Mouse (Mus musculus) cerebellum, adult 18-20 months (tissue): ENCODE results near the gene Dennd2a.

ENCODE experiments used
- DNase-seq, 2 experiments: peaks; one replicate each; pipeline ENCODE4 v3.0.0; 2021

Dennd2a gene

GRCm38 (mm10) chr6:39503476-39503875 is 54.2 kb downstream of the Dennd2a start:
- no peak for DNase-seq

DNA sequence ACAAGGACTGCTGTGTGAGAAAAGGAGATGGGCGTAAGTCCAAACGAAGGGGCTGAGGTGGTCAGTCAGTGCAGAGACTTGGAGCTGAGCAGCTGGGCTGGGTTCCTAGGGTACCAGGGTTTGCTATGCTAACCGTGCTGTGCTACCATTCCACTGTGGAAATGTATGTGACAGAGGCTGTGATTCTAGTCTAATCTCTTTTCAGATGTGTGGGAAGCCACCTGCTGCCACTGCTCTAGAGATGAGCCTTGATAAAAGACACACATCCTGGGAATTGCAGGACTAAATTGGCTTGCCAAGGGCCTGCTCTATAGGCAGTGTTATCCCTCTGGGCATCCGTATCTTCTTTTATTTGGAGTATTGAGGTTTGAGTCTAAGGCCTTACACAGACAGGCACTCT is 60.5 kb downstream of the Dennd2a start:
- no peak for DNase-seq

DNA sequence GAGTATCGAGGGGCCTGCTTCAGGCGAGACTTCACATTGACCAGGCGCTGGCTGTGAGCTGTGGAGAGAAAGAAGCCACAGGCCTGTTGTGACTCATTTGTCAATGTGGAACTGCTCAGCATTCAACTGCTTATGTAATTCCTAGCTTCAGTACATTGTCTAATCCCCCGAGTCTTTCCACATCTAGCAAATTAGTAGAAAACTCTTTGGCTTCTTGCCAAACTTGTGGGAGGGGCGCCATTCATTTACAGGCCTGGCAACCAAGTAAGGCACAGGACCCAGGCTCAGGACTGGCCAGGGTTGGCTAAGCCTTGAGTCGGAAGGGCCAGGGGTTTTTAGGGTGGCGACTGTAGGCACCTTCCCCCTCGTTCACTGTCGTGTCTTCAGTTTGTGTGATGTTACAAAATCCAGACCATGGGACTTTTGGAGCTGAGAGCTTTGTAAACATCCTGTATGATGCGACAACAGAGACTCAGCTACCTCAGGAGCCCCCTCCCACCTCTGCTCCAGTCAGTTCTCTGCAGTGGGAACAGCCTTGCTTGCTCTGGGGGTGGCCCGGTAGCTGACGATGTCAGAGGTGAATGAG is 64.4 kb downstream of the Dennd2a start:
- DNase-seq: no peak

DNA sequence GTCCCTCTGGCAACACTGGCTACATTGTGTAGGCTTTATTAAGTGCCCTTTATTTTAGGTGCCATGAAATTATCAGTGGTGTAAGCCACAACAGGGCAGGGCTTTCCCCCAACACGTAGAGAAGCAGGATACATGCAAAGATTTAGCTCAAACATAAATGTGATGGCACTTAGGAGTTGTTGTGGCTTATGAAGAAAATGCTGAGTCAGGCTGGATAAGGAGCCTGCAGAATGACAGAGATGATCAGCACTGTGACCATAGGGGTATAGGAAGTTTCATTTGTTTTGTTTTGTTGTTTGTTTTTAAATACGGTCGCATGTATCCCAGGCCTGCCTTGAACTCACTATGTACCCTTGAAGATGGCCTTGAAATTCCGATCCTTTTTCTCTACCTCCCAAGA is 65.5 kb downstream of the Dennd2a start:
- no peak for DNase-seq

DNA sequence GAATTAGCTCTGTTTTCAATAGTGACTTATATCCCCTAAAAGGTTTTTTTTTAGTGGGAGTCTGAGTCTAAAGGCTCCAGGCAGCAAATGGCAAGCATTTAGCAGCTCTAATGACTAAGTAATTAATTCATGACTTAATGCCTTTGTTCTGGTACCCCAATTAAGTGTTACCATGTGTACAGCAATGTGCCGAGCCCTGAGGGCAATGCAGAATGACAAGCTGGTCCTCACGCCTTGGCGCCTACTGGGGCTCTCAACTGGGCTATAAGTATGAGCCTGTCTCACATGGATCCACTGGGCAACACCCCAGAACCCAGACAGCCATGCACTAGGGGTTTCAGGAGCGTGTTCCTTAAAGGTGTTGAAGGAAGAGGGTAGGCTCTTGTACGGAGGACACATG is 66.5 kb downstream of the Dennd2a start:
- no peak for DNase-seq

DNA sequence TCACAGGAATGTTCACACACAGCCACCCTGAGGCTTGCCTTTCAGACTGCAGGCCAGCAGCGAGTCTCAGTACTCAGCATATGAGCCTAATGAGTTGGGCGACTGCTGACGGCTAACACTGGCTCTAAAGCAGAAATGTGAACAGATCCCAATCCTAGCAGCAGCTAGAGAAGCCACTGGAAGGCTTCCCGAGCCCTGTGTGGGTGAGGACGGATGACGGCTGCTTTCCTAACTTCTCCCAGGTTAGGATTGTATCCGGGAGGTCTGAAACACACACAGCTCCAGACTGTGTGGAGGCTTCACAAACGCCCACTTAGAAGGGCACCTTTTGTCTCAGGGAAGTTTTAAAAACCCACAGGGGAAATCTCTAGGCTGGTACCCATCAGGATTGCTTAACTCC is 69.4 kb downstream of the Dennd2a start:
- no peak for DNase-seq

DNA sequence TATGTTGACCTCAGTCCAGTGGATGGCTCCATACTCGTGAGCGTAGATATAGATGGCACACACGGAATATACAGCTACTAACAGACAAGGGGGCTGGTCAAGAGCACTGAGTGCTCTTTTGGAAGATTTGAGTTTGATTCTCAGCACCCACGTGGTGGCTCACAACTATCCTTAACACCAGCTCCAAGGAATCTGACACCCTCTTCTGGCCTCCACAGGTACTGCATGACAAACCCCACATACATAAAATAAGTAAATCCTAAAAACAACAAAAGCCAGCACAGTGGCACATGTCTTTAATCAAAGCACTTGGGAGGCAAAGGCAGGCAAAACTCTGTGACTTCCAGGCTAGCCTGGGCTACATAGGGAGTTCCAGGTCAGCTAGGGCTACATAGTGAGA is 74.0 kb downstream of the Dennd2a start:
- no peak for DNase-seq

DNA sequence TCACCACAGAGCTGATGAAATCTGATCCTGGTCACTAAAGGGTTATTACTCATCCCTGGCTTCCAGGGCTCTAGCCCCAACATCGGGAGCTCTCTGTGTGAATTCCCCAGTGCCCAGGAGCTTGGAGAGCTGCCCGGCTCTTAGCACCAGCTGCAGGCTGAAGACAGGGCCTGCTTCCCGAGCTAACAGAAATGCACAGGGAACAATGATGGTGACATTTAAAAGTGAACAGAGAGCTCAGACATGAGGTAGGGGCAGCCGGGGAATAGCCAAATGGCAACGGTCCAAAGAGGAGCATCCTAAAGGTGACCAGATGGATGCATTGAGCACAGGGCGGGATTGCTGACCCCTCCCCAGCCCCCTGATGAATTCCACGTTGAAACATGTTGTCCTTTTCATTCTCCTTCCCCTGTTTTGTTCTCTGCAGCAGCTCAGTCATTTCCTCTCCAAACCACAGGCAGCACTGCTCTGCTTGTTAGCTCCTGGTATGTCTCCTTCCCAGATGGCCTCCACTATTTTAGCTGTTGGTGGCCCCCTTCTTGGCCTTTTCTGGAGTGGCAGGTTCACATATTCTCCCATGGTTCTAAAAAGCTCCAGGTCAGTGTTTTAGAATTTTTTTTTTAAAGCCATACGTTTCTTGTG is 79.0 kb downstream of the Dennd2a start:
- DNase-seq: peak; percentile 19 to 24

- DNase-seq: no peak
Measured at GRCm38 (mm10) chr6:39476617-39477016, 81.0 kb downstream of the Dennd2a start.

DNA sequence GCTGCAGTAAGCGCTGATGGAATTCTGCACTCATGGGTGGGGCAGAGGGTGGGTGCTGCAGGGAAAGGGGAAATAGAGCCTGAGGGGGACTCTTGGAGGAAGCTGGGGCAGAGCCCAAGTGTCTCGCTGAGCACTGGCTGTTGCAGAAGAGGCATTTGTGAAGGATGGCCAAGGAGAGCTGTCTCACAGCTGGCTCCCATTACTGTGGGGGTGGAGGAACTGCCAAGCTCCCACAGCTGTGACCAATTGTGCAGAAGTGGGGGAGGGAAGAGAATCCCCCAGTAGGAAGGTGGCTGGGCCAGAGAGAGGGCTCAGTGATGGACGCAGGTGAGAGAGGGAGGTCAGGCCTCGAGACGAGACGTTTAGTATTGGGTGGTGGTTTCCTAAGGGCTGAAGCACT is 83.2 kb downstream of the Dennd2a start:
- DNase-seq: no peak

DNA sequence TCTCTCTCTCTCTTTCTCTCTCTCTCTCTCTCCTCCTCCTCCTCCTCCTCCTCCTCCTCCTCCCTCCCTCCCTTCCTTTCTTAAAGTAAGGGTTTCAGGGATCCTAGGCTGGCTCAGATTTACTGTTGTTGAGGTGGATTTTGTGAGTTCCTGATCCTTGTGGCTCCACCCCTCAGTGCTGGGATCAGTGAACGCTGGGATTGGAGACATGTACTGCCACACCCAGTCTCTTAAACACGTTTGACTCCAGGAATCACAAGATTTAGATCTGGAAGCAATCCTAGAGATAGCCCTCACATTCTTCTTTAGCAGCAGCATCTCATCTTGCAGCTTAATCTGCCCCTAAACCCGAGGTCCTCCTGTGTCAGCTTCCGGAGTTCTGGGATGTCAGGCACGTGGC is 84.8 kb downstream of the Dennd2a start:
- DNase-seq: no peak

- DNase-seq: no peak
Measured at GRCm38 (mm10) chr6:39472271-39472670, 85.4 kb downstream of the Dennd2a start.

- peak in 1 of 2 experiments; percentile 12 for DNase-seq
Measured at GRCm38 (mm10) chr6:39470076-39470475, 87.6 kb downstream of the Dennd2a start.

DNA sequence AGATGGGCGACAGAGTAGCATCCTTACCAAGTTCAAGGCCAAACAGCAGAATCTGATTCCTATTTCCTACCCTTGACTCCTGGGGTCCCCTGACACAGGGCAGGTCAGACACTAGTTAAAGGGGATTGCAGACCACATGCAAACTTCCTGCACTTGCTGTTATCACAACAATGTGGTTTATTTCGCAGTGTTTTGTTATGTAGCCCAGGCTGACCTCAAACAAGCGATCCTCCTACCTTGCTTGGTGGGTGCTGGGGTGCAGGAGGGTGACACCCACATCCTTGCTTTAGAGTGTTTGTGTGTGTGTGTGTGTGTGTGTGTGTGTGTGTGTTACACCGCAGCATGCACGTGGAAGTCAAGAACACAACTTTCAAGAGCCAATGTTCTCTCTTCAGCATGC is 88.2 kb downstream of the Dennd2a start:
- no peak for DNase-seq

DNA sequence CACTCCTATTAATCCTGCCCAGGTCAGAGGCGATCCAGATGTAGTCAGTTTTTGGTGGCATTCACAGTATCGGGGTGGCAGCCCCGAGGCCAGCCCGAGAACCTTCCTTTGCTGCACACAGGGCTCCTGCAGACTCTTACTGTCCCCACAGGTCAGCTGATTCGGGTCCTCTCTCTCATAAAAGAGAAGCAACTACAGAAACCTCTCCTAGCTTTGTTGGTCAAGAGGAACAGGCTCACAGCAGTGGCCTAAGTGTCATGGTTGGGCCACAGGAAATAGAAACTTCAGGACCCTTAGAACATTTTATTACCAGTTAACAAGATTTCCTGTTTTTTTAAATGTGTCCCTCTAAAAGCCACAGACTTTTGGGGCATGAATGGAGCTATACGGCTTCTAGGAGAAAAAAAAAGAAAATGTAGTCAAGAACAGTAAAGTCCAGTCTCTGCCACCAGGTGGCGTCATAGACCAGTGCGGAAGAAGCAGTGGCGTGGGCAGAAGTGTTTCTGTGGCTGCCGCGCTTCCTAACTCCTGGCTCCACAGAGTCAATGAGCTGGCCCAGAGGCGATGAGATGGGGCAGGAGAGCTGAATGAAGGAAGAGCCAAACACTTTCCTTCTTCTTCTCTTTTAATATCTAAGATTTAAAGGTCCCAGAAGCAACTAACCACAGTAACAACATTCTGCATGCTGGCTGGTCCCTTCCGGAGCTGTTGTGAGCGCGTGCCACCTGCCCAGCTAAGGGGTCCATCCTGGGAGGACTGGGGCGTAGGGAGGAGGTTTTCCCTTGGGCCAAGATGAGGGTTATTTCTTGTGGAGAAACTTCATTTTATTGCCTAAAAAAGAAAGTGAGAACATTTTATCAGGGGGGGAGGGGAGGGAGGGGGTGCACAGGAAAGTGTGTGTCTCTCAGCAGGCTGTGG is 94.8 kb downstream of the Dennd2a start:
- DNase-seq: peak; percentile 73 to 89

DNA sequence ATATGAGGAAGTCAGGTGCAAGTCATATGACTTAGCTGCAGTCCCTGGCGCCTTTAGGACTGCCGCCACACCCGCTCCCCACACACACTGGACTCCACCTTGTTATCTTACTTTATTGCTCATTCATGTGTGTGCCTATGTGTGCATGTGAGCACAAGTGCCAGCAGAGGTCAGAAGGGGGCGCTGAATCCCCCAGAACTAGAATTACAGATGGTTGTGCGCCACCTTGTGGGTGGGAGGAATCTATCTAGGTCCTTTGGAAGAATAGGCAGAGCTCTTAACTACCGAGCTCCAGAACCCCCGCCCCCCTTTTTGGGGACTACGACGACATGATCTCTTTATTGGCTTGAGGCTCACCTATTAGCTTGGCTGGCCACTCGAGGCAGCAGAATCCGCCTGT is 97.6 kb downstream of the Dennd2a start:
- no peak for DNase-seq

DNA sequence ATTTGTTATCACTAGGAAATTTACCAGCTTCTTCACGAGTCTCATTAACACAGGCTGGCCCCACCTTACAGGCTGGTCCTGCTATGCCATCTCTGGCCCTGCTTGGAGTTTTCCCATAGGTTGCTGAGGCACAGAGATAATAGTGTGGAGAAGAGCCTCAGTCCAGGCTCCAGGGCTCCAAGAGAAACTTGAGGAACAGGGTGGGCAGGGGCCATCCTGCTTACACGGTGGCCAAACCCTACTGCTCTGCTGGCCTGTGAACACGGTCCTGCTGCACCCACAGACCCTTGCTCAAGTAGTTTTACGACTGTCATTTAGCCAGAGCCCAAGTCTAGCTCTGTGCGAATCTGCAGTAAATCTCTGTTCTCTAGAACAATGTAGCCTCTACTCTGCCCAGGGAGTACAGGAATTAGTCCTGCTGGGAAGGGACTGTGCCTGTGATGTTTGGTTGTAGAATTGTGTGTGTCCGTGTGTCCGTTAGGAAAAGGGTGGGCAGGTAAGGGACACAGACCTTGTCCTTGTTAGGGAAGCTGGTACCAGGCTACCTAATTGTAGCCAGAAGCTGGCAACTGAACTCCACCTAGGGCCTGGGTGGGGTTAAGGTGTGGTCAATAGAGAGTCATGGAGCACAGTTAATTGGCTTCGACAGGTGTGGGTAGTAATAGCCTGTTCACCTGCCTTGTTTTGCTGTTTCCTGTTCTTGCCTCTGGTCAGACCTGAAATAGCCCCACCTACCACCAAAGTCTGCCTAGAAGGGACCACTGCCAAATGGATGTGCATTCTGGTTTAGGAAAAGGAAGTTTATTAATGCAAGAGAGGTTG is 102.1 kb downstream of the Dennd2a start:
- no peak for DNase-seq

- no peak for DNase-seq
Measured at GRCm38 (mm10) chr6:39454616-39455015, 103.1 kb downstream of the Dennd2a start.

DNA sequence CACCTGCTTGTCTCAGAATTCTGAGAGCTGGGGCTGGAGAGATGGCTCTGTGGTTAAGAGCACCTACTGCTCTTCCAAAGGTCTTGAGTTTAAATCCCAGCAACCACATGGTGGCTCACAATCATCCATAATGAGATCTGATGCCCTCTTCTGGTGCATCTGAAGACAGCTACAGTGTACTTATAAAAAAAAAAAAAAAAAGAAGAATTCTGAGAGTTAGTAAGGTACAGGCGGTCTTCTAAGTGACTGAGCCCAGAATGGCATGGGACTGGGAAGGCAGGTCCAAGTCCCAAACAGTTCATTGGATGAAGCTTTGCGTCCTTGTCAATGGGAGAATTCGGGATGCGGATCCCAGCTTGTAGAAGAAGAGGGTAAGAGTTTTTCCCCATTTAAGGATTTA is 104.1 kb downstream of the Dennd2a start:
- DNase-seq: no peak

- DNase-seq: no peak
Measured at GRCm38 (mm10) chr6:39451033-39451432, 106.6 kb downstream of the Dennd2a start.

DNA sequence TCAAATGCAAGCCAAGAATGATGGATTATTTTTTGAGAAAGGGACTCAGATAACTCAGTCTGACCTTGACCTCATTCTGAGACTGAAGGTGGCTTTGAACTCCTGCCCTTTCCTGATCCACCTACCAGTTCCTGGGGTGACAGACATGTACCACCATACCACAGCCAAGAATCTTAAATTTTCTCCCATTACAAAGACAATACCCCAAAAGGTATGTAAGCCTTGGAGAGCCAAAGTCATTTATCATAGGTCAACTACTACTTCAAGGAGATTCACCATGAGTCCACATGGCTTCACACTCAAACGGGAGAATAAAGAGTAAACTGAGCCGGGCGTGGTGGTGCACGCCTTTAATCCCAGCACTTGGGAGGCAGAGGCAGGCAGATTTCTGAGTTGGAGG is 107.1 kb downstream of the Dennd2a start:
- DNase-seq: no peak

GRCm38 (mm10) chr6:39447429-39448185 is 110.1 kb downstream of the Dennd2a start:
- no peak for DNase-seq
